Mouse (Mus musculus) lung, embryonic 14.5 days (tissue): ENCODE measurements around the gene Pde1a. TPM values are rescaled to one million over a fixed set of nuclear protein-coding genes. Genes with fewer than 3 reads are reported as not detected.

Experiments
- ATAC-seq: fragments of 200-750 bp; cut with Nextera tagmentation; 2 replicates; pipeline ENCODE4 v1.8.0; 2017; ENCODE audit warnings: mild to moderate bottlenecking, moderate TSS enrichment, moderate library complexity; ENCODE audit not compliant: insufficient read depth
- DNase-seq: peaks from one replicate; pipeline ENCODE4 v3.0.0-alpha.2; 2015
- H3K27ac ChIP-seq: fragments of 300-500 bp; sonication (generic); 2 replicates; pipeline ENCODE4 v1.5.1; 2014; ENCODE audit warnings: low read depth, mild to moderate bottlenecking, moderate library complexity
- H3K27me3 ChIP-seq: fragments of 300-500 bp; sonication (generic); 2 replicates; pipeline ENCODE4 v1.6.1; 2014; ENCODE audit warnings: low read length, control low read depth; ENCODE audit not compliant: insufficient read depth
- H3K36me3 ChIP-seq: fragments of 300-500 bp; sonication (generic); 2 replicates; pipeline ENCODE4 v1.6.1; 2014; ENCODE audit warnings: control low read depth; ENCODE audit not compliant: insufficient read depth
- H3K4me1 ChIP-seq: fragments of 300-500 bp; sonication (generic); 2 replicates; pipeline ENCODE4 v1.6.1; 2014; ENCODE audit warnings: antibody characterized with exemption, control low read depth; ENCODE audit not compliant: insufficient read depth
- H3K4me2 ChIP-seq: fragments of 300-500 bp; sonication (generic); 2 replicates; pipeline ENCODE4 v1.6.1; 2014; ENCODE audit warnings: mild to moderate bottlenecking
- H3K4me3 ChIP-seq: fragments of 300-500 bp; sonication (generic); 2 replicates; pipeline ENCODE4 v1.5.1; 2014; ENCODE audit warnings: low read depth, low read length
- H3K9ac ChIP-seq: fragments of 300-500 bp; sonication (generic); 2 replicates; pipeline ENCODE4 v1.6.1; 2014
- H3K9me3 ChIP-seq: fragments of 300-500 bp; sonication (generic); 2 replicates; pipeline ENCODE4 v1.6.1; 2016; ENCODE audit warnings: low read depth, low read length, control low read depth
- CTCF ChIP-seq: IDR thresholded peaks from 2 replicates; pipeline ENCODE4 v1.5.1; 2016; ENCODE audit warnings: antibody characterized with exemption, low read depth
- WGBS: fragments of 180-500 bp; shearing (Covaris S2); extraction: QIAGEN DNeasy Blood & Tissue Kit; methylation state at CpG from one replicate; pipeline ENCODE4 v1.1.7; 2014; 5-methylcytosine and 5-hydroxymethylcytosine counted together
- polyA plus RNA-seq: library from polyadenylated mRNA; unstranded; fragments of >200 nt; fragmentation: Nextera tagmentation; extraction: Ambion mirVana; gene quantifications from 2 replicates; pipeline ENCODE4 v1.2.1, GENCODE M21; 2014

Gene Pde1a
- polyA plus RNA-seq: 21.3 and 21.9 TPM in 2 replicates

DNA sequence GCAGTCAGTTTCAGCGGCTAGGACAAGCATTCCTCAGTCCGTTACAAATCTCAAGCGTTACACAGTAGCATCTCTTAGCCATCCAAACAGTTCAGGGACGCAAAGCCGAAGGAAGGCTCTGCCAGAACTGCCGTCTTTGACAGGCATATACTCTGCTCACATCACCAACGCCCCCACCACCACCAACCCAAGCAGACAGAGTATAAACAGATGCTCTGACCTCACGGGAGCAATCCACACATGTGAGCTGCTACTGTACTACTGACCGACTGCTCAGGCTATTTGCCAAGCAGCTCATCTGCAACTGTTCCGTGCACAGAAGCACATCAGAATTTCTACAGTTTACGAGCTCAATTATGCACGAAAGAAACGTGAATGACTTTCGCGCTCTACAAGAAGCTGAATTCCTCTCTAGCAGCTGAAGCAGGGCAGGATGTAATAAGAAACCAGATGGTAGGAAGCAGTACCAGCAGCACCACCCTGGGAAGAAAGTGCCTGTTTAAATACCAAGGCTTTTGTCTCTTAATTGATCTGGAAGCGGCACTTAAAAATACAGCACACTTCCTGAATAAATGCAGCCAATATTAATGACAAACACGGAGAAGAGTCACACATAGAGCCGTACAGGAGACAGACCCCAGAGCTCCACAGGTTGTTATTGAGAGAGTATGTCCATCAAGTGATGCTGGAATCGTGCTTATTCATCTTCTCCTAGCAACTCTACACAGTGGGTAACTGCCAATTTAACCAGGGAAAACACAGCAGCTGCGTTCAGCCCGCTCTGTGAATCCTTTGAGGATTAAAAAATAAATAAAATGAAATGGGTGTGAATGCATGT lies at the start of gene Pde1a:
Gene Pde1a, minus strand, starts transcription at position 598 of the 838 bp plus-strand sequence.
- DNase-seq (peak; percentile 73), ATAC-seq (peak; percentile 96)
- Histone ChIP-seq H3K4me3 (peak within 1 kb of the TSS; percentile 22), H3K27ac (no peak within 1 kb of the TSS), H3K36me3 (no peaks in the 10 kb centered on the region), H3K9ac (no peak within 1 kb of the TSS), H3K4me1 (no peaks in the 10 kb centered on the region), H3K27me3 (no peaks in the 10 kb centered on the region), H3K9me3 (no peaks in the 10 kb centered on the region), H3K4me2 (peak within 1 kb of the TSS; percentile 59)
- TF ChIP-seq CTCF: no peak
- WGBS: 7% methylated on average over 21 of the region's 21 CpGs

DNA sequence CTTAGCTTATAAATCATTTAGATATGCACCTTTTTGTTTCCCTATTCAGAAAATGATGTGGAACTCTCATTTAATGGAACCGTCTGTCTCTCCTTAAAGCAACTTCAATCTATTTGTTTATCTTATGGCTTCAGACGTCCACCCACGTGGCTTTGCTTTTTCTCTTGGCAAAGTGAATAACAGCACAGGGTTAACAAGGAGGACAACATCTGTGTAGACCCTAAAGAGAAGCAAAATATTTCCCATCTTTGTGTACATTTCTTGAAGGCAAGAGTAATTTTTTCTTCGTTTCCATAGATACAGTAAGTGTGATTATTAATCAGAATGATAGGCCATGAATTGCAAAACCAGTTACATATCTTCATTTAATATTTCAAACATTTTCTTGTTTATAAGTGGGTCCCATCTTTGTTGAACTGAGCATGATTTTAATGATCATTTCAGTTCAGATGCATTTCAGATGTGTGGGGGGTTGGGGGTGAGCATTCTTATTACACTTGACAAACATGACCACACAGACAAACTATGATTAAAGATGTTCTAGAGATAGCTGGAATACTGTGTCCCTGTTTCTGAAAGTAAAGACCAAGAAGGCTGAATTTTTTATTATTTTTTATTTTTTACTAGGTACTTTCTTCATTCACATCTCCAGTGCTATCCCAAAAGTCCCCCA lies 49.5 kb upstream of the Pde1a start:
- WGBS: 20% methylated on average over 4 of the region's 4 CpGs
- Histone ChIP-seq H3K4me1 (peaks cover 7% of the 10 kb centered on the region), H3K36me3 (no peaks in the 10 kb centered on the region), H3K9me3 (no peaks in the 10 kb centered on the region), H3K27me3 (no peaks in the 10 kb centered on the region), H3K4me3 (no peak overlapping the region), H3K4me2 (no peak overlapping the region), H3K9ac (no peak overlapping the region), H3K27ac (no peak overlapping the region)
- no peak for TF ChIP-seq CTCF
- ATAC-seq (peak; percentile 89), DNase-seq (peak; percentile 68)

DNA sequence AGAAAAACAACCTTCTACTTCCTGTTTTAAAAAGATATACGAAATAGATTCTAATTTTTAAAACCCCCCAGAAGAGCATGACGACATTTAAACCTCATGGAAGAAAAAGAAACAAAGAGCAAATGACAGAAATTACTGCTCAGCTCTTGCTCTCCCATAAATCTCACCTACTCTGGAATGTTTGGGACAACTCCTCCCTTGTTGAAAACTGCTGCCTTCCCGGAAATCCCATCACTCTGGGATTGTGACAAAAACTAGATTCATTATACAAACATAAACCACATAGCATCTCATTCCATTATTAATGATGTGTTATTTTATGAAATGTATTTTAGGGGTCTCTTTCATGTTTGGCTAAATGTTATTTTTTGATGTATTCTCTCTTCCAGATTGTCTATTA lies 48.9 kb upstream of the Pde1a start:
- Histone ChIP-seq H3K9me3 (no peaks in the 10 kb centered on the region), H3K4me3 (no peak overlapping the region), H3K36me3 (no peaks in the 10 kb centered on the region), H3K9ac (no peak overlapping the region), H3K4me2 (no peak overlapping the region), H3K27me3 (no peaks in the 10 kb centered on the region), H3K4me1 (peaks cover 7% of the 10 kb centered on the region), H3K27ac (no peak overlapping the region)
- 24% methylated on average over 3 of the region's 3 CpGs for WGBS
- ATAC-seq (peak; percentile 80), DNase-seq (peak; percentile 63)
- no peak for TF ChIP-seq CTCF

DNA sequence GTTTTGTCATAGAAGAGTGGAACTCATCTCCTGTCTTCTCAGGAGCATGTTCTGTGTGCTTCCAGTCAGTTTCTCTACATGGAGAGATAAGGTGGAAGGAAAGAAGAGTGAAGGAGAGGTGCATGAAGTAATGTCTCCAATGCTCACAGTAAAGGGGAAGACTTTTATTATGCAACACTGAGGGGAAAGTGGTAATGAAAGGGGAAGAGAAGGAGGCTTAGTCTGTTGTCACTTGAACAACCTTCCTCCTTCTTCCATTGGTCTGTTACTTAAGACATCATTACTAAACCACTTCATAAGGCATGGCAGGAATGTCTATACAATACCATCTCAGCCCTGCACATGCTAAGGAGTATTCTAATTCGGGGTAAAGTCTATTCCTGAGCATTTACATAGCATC lies 38.8 kb upstream of the Pde1a start:
- no peak overlapping the region for H3K27ac ChIP-seq
- H3K4me1 ChIP-seq: no peaks in the 10 kb centered on the region
- ATAC-seq (no peak), DNase-seq (no peak)
- 90% methylated on average over 1 of the region's 1 CpGs for WGBS
- TF ChIP-seq CTCF: no peak
- no peak overlapping the region for H3K4me2 ChIP-seq
- no peaks in the 10 kb centered on the region for H3K27me3 ChIP-seq
- no peaks in the 10 kb centered on the region for H3K9me3 ChIP-seq
- H3K4me3 ChIP-seq: no peak overlapping the region
- no peaks in the 10 kb centered on the region for H3K36me3 ChIP-seq
- no peak overlapping the region for H3K9ac ChIP-seq

DNA sequence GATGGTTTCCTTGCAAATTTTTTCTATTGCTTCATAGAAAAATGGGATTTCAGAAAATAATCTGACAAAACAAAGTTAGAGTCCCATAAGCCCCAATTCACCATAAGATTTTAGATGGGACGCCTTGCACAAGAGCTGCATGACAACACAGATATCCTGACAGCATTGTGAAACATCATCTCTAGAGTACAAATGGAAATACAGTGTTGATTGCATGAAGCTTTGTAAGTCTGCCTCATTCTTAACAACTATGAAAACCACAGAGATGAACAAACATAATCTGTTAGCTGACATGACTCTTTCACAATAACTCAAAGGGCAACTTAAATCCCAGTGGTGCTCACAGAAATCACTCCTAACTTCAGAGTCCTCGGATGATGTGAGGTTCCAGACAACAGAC lies 29.5 kb upstream of the Pde1a start:
- Histone ChIP-seq H3K9ac (no peak overlapping the region), H3K27ac (no peak overlapping the region), H3K36me3 (no peaks in the 10 kb centered on the region), H3K4me1 (no peaks in the 10 kb centered on the region), H3K27me3 (no peaks in the 10 kb centered on the region), H3K4me3 (no peak overlapping the region), H3K4me2 (no peak overlapping the region), H3K9me3 (no peaks in the 10 kb centered on the region)
- WGBS: 82% methylated on average over 2 of the region's 2 CpGs
- ATAC-seq: no peak
- DNase-seq: no peak
- no peak for TF ChIP-seq CTCF

DNA sequence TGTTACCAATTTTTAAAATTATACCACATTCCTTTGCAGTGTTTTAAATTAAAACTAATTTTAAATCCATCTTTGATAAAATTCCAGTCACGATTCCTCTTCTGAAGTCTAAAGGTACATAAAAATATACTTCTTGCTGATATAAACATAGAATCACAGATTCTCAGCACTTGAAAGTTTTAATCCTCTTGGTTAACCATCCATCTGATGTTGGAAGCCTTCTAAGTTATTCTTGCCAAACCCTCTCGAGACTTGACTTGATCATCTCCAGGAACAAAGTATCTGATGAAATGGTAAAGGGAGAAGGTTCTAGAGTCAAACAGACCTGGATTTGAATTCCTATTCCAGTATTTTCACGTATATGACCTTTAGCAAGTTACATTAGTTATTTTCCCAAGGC lies 28.9 kb upstream of the Pde1a start:
- Histone ChIP-seq H3K4me2 (no peak overlapping the region), H3K27me3 (no peaks in the 10 kb centered on the region), H3K9ac (no peak overlapping the region), H3K27ac (no peak overlapping the region), H3K4me3 (no peak overlapping the region), H3K4me1 (no peaks in the 10 kb centered on the region), H3K9me3 (no peaks in the 10 kb centered on the region), H3K36me3 (no peaks in the 10 kb centered on the region)
- no peak for TF ChIP-seq CTCF
- whole genome bisulfite sequencing: 81% methylated on average over 3 of the region's 3 CpGs
- DNase-seq (no peak), ATAC-seq (no peak)

DNA sequence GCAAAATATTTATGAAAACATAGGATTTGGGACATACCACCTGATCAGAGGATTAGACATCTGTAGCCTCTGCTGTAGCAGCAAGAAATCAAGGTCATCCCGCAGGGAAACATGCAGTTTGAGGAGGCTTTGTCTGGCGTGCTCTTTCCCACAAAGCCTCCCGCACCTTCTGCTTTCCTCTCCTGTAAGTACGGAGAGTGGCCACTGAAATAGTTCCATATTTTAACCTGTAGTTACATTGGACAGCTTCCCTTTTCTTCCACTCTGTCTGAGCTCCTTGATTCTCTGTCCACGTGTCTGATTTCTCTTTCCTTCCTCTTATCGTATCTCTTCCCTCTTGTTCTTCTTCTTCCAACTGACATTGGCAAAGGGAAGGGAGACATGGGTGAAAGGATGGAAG lies 20.8 kb upstream of the Pde1a start:
- H3K36me3 ChIP-seq: no peaks in the 10 kb centered on the region
- no peak overlapping the region for H3K4me3 ChIP-seq
- H3K27ac ChIP-seq: no peak overlapping the region
- WGBS: 77% methylated on average over 6 of the region's 6 CpGs
- DNase-seq (no peak), ATAC-seq (no peak)
- H3K4me2 ChIP-seq: no peak overlapping the region
- no peaks in the 10 kb centered on the region for H3K4me1 ChIP-seq
- no peak overlapping the region for H3K9ac ChIP-seq
- H3K27me3 ChIP-seq: no peaks in the 10 kb centered on the region
- no peaks in the 10 kb centered on the region for H3K9me3 ChIP-seq
- TF ChIP-seq CTCF: no peak
